ENCODE assay signal across 15 mouse cellular contexts in genomic region chr1:186926316-186926949, GRCm38 (mm10). TPM values are rescaled to one million over a fixed set of nuclear protein-coding genes. Genes with fewer than 3 reads are reported as not detected.
DNase-seq lines count a peak whose midpoint lies in the region; ATAC-seq and TF ChIP-seq lines count a peak whose summit lies in the region.
"Had no signal": no experiment of that assay in that cellular context is flagged by ENCODE, and none has a peak within 500 bp of the region (broad histone marks: within the 10 kb centered on the region; RNA-seq: fewer than 3 reads in every experiment).

No protein-coding gene starts in this region.

- no peak overlapping the region for H3K9ac ChIP-seq in midbrain, embryonic 15.5 days
- no peak overlapping the region for H3K9ac ChIP-seq in forebrain, embryonic 15.5 days (replicated peaks)
- H3K9ac ChIP-seq: lung, embryonic 15.5 days; stomach, embryonic 15.5 days had no signal

- H3K9me3 ChIP-seq in midbrain, embryonic 10.5 days (replicated peaks), result no peaks in the 10 kb centered on the region
- no peaks in the 10 kb centered on the region for H3K9me3 ChIP-seq in midbrain, embryonic 15.5 days
- no peaks in the 10 kb centered on the region for H3K9me3 ChIP-seq in forebrain, embryonic 15.5 days
- H3K9me3 ChIP-seq: lung, embryonic 15.5 days; stomach, embryonic 15.5 days had no signal

- no peak for TF ChIP-seq CTCF in layer of hippocampus, adult 2 months (conservative IDR thresholded peaks at IDR 0.05)

- H3K27ac ChIP-seq in midbrain, embryonic 10.5 days (replicated peaks), result peak overlapping the region; percentile 65
- no peak overlapping the region for H3K27ac ChIP-seq in midbrain, embryonic 15.5 days
- H3K27ac ChIP-seq in forebrain, embryonic 15.5 days (replicated peaks), result peak overlapping the region; percentile 13; the same call in 1 of the 2 replicates
- no peak overlapping the region for H3K27ac ChIP-seq in layer of hippocampus, adult 2 months
- H3K27ac ChIP-seq: heart, adult 2 months; lung, embryonic 15.5 days; stomach, embryonic 15.5 days had no signal

- WGBS in midbrain, embryonic 10.5 days, result 30% methylated on average over 8 of the region's 8 CpGs
- 15% methylated on average over 8 of the region's 8 CpGs for whole genome bisulfite sequencing in midbrain, embryonic 15.5 days
- WGBS in forebrain, embryonic 15.5 days, result 4% methylated on average over 8 of the region's 8 CpGs

- peaks cover 50% of the 10 kb centered on the region for H3K4me1 ChIP-seq in midbrain, embryonic 10.5 days
- peaks cover 13% of the 10 kb centered on the region for H3K4me1 ChIP-seq in midbrain, embryonic 15.5 days
- peaks cover 31% of the 10 kb centered on the region for H3K4me1 ChIP-seq in forebrain, embryonic 15.5 days
- H3K4me1 ChIP-seq: lung, embryonic 15.5 days; stomach, embryonic 15.5 days had no signal

- no peak for ATAC-seq in midbrain, embryonic 15.5 days (replicated peaks)
- peak; percentile 53; the same call in 1 of the 2 replicates for ATAC-seq in forebrain, embryonic 15.5 days (replicated peaks)
- ATAC-seq: activated CD4-positive, CD25-positive, alpha-beta regulatory T cell, adult 4 months had no signal

- H3K4me2 ChIP-seq in midbrain, embryonic 15.5 days, result no peak overlapping the region
- H3K4me2 ChIP-seq in forebrain, embryonic 15.5 days (replicated peaks), result no peak overlapping the region
- H3K4me2 ChIP-seq: lung, embryonic 15.5 days; stomach, embryonic 15.5 days had no signal

- H3K27me3 ChIP-seq in midbrain, embryonic 10.5 days (ENCODE audit: low read depth, poor library complexity, severe bottlenecking), result peaks cover 60% of the 10 kb centered on the region
- peaks cover 13% of the 10 kb centered on the region; the same call in 1 of the 2 replicates for H3K27me3 ChIP-seq in midbrain, embryonic 15.5 days (replicated peaks)
- H3K27me3 ChIP-seq in forebrain, embryonic 15.5 days, result no peaks in the 10 kb centered on the region; the same call in 1 of the 2 replicates
- H3K27me3 ChIP-seq: lung, embryonic 15.5 days; stomach, embryonic 15.5 days had no signal

- no peak overlapping the region for H3K4me3 ChIP-seq in midbrain, embryonic 10.5 days
- H3K4me3 ChIP-seq in midbrain, embryonic 15.5 days, result no peak overlapping the region
- H3K4me3 ChIP-seq in forebrain, embryonic 15.5 days, result no peak overlapping the region
- no peak overlapping the region for H3K4me3 ChIP-seq in layer of hippocampus, adult 2 months
- H3K4me3 ChIP-seq: heart, adult 2 months; lung, embryonic 15.5 days; stomach, embryonic 15.5 days had no signal

- peak; percentile 32 for DNase-seq in midbrain, embryonic 10.5 days (ENCODE audit: low spot score)
- DNase-seq in embryo, embryonic 9.5 days (ENCODE audit: extremely low spot score), result peak; percentile 33
- DNase-seq in layer of hippocampus, adult 2 months (ENCODE audit: low spot score in 2 of 2), result no peak
- no peak for DNase-seq in heart, postnatal 4 days
- no peak for DNase-seq in spleen, postnatal 10 days (ENCODE audit: low spot score in 2 of 2)
- DNase-seq: heart, adult 2 months; heart, postnatal 36 days; kidney, adult 11 months; right cerebral cortex, postnatal 25 days had no signal

- H3K36me3 ChIP-seq in midbrain, embryonic 10.5 days, result no peaks in the 10 kb centered on the region
- no peaks in the 10 kb centered on the region for H3K36me3 ChIP-seq in midbrain, embryonic 15.5 days (replicated peaks)
- H3K36me3 ChIP-seq in forebrain, embryonic 15.5 days, result no peaks in the 10 kb centered on the region
- H3K36me3 ChIP-seq: lung, embryonic 15.5 days; stomach, embryonic 15.5 days had no signal

RNA-seq across cellular contexts. Expression of gene D1Pas1, which starts 40.8 kb away (rescaled TPM):
- 0.15 and 0.27 TPM in 2 replicates for polyA plus RNA-seq in midbrain, embryonic 10.5 days (2016; fragmentation: Nextera tagmentation; extraction: Ambion mirVana)
- polyA plus RNA-seq in midbrain, embryonic 15.5 days (2015; fragmentation: Nextera tagmentation; extraction: Ambion mirVana), result 0.09 TPM in 1 of 2 replicates, not detected in the other
- not detected in 2 replicates for polyA plus RNA-seq in forebrain, embryonic 15.5 days (2015; fragmentation: Nextera tagmentation; extraction: Ambion mirVana)
- total RNA-seq in layer of hippocampus, adult 2 months (2021), result under 1 TPM in 1 of 2 experiments, not detected in 1; 0.10 TPM
- under 1 TPM; 0.36 to 0.41 TPM for total RNA-seq in heart, postnatal 4 days (2021)
- total RNA-seq: heart, postnatal 36 days had no signal
- polyA plus RNA-seq: activated CD4-positive, CD25-positive, alpha-beta regulatory T cell, adult 4 months; cortical plate, adult 2 months; heart, adult 2 months; lung, embryonic 15.5 days had no signal

Comparison
In these comparisons a context has a peak if more than half of its experiments do, and no peak if none do; other contexts are left out.
1. H3K27ac ChIP-seq: peak in midbrain, embryonic 10.5 days (single experiment) and forebrain, embryonic 15.5 days (single experiment); none in midbrain, embryonic 15.5 days (single experiment) and layer of hippocampus, adult 2 months (single experiment).
2. DNase-seq: peak in midbrain, embryonic 10.5 days (single experiment) and embryo, embryonic 9.5 days (single experiment); none in layer of hippocampus, adult 2 months (0 of 2), heart, postnatal 4 days (single experiment) and spleen, postnatal 10 days (0 of 2).